Mouse (Mus musculus): Measurements from ENCODE around the gene Mical2.
A peak's percentile ranks its signal among the peaks of the same experiment; 100 is the strongest.

DNA sequence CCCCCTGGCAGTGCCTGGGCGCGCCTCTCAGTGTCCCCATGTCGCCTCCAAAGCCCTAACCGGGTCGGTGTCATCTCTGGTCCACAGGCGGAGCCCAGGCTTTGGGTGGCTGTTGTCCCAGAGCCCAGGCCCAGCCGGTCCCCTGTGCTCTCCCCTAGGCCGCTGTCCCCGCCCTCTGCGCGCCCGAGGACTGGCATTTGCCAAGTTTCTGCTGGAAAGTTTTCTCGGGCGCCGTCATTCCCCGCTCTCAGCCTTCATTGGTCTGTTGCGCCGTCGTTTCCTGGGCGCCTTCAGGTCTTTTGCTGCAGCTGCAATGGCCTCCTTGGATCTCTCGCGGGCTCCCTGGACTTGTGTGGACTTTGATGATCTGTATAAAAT is 202.5 kb downstream of the Mical2 start:
- TF ChIP-seq CTCF (IDR thresholded peaks at IDR 0.05) = peak; percentile 28
- TF ChIP-seq EP300 (IDR thresholded peaks at IDR 0.05; ENCODE audit: insufficient read depth, low read depth, low read length) = 0 out of 2 replicates have a peak, but pooled peaks have one; percentile 23
- peak; percentile 68 for TF ChIP-seq POLR2A (IDR thresholded peaks at IDR 0.05; ENCODE audit: insufficient read depth, low read depth, low read length)
